In genomic region chr13:60425556-60425955, GRCm38 (mm10) we compare ENCODE assay signal across 23 mouse cellular contexts.
DNase-seq lines count a peak whose midpoint lies in the region; ATAC-seq lines count a peak whose summit lies in the region.
"Had no signal": no experiment of that assay in that cellular context is flagged by ENCODE, and none has a peak within 500 bp of the region (broad histone marks: within the 10 kb centered on the region; RNA-seq: fewer than 3 reads in every experiment).

No protein-coding gene starts in this region.

- no peaks in the 10 kb centered on the region; the same call in 1 of the 2 replicates for H3K27me3 ChIP-seq in forebrain, embryonic 10.5 days (ENCODE audit: poor library complexity, severe bottlenecking)
- no peaks in the 10 kb centered on the region for H3K27me3 ChIP-seq in forebrain, embryonic 11.5 days (ENCODE audit: control insufficient read depth, insufficient read depth, low read length)
- no peaks in the 10 kb centered on the region; the same call in none of the 2 replicates for H3K27me3 ChIP-seq in embryonic facial prominence, embryonic 10.5 days (replicated peaks; ENCODE audit: low read depth, poor library complexity, severe bottlenecking)
- no peaks in the 10 kb centered on the region for H3K27me3 ChIP-seq in embryonic facial prominence, embryonic 15.5 days
- no peaks in the 10 kb centered on the region for H3K27me3 ChIP-seq in limb, embryonic 13.5 days
- H3K27me3 ChIP-seq: heart, embryonic 15.5 days; intestine, embryonic 15.5 days; Patski had no signal

- no peaks in the 10 kb centered on the region for H3K36me3 ChIP-seq in forebrain, embryonic 10.5 days (replicated peaks)
- H3K36me3 ChIP-seq in forebrain, embryonic 11.5 days (ENCODE audit: control insufficient read depth, insufficient read depth, low read length) = no peaks in the 10 kb centered on the region
- no peaks in the 10 kb centered on the region for H3K36me3 ChIP-seq in embryonic facial prominence, embryonic 10.5 days (replicated peaks)
- H3K36me3 ChIP-seq in embryonic facial prominence, embryonic 15.5 days = no peaks in the 10 kb centered on the region
- H3K36me3 ChIP-seq in limb, embryonic 13.5 days = no peaks in the 10 kb centered on the region
- H3K36me3 ChIP-seq: heart, embryonic 15.5 days; hindbrain, embryonic 10.5 days; intestine, embryonic 15.5 days had no signal

- peak overlapping the region; percentile 26; the same call in 1 of the 2 replicates for H3K27ac ChIP-seq in forebrain, embryonic 10.5 days
- H3K27ac ChIP-seq in forebrain, embryonic 11.5 days (ENCODE audit: low read depth, low read length) = no peak overlapping the region
- H3K27ac ChIP-seq in embryonic facial prominence, embryonic 10.5 days (replicated peaks) = peak overlapping the region; percentile 63
- peak overlapping the region; percentile 45 for H3K27ac ChIP-seq in embryonic facial prominence, embryonic 15.5 days (replicated peaks)
- H3K27ac ChIP-seq in limb, embryonic 13.5 days = peak overlapping the region; percentile 73; the same call in 1 of the 2 replicates
- H3K27ac ChIP-seq: heart, embryonic 15.5 days; hindbrain, embryonic 10.5 days; hindbrain, embryonic 14.5 days; intestine, embryonic 15.5 days had no signal

- peaks cover 29% of the 10 kb centered on the region for H3K4me1 ChIP-seq in forebrain, embryonic 10.5 days
- peaks cover 6% of the 10 kb centered on the region for H3K4me1 ChIP-seq in forebrain, embryonic 11.5 days (replicated peaks; ENCODE audit: control insufficient read depth, insufficient read depth, low read length)
- peaks cover 50% of the 10 kb centered on the region for H3K4me1 ChIP-seq in embryonic facial prominence, embryonic 10.5 days
- H3K4me1 ChIP-seq in embryonic facial prominence, embryonic 15.5 days = peaks cover 36% of the 10 kb centered on the region
- H3K4me1 ChIP-seq in limb, embryonic 13.5 days = peaks cover 50% of the 10 kb centered on the region

- no peak overlapping the region for H3K9ac ChIP-seq in forebrain, embryonic 11.5 days (ENCODE audit: low read length)
- H3K9ac ChIP-seq in embryonic facial prominence, embryonic 15.5 days = no peak overlapping the region
- no peak overlapping the region for H3K9ac ChIP-seq in limb, embryonic 13.5 days
- H3K9ac ChIP-seq: heart, embryonic 15.5 days; hindbrain, embryonic 14.5 days; intestine, embryonic 15.5 days had no signal

- no peak for ATAC-seq in forebrain, embryonic 11.5 days (replicated peaks; ENCODE audit: low FRiP score)
- no peak for ATAC-seq in embryonic facial prominence, embryonic 15.5 days (ENCODE audit: insufficient number of reproducible peaks, low FRiP score, low TSS enrichment, low read depth)
- no peak for ATAC-seq in limb, embryonic 13.5 days (ENCODE audit: low FRiP score, low read depth)
- ATAC-seq: CD4-positive, CD25-positive, alpha-beta regulatory T cell, adult 4 months; forebrain, embryonic 14.5 days; intestine, embryonic 15.5 days; Patski had no signal

- H3K9me3 ChIP-seq in forebrain, embryonic 10.5 days = no peaks in the 10 kb centered on the region
- H3K9me3 ChIP-seq in forebrain, embryonic 11.5 days (ENCODE audit: control insufficient read depth, low read length) = no peaks in the 10 kb centered on the region
- no peaks in the 10 kb centered on the region for H3K9me3 ChIP-seq in embryonic facial prominence, embryonic 10.5 days
- H3K9me3 ChIP-seq in embryonic facial prominence, embryonic 15.5 days (replicated peaks) = no peaks in the 10 kb centered on the region
- H3K9me3 ChIP-seq in limb, embryonic 13.5 days = no peaks in the 10 kb centered on the region
- H3K9me3 ChIP-seq: heart, embryonic 15.5 days; hindbrain, embryonic 10.5 days; intestine, embryonic 15.5 days had no signal

- H3K4me3 ChIP-seq in forebrain, embryonic 10.5 days = no peak overlapping the region
- H3K4me3 ChIP-seq in forebrain, embryonic 11.5 days (ENCODE audit: low read depth, low read length) = no peak overlapping the region
- no peak overlapping the region for H3K4me3 ChIP-seq in embryonic facial prominence, embryonic 10.5 days
- H3K4me3 ChIP-seq in embryonic facial prominence, embryonic 15.5 days (replicated peaks) = no peak overlapping the region
- H3K4me3 ChIP-seq in limb, embryonic 13.5 days = no peak overlapping the region
- H3K4me3 ChIP-seq: heart, embryonic 15.5 days; hindbrain, embryonic 10.5 days; intestine, embryonic 15.5 days had no signal

- 90% methylated on average over 6 of the region's 6 CpGs for WGBS in forebrain, embryonic 10.5 days
- WGBS in forebrain, embryonic 11.5 days = 90% methylated on average over 6 of the region's 6 CpGs
- WGBS in embryonic facial prominence, embryonic 10.5 days = 79% methylated on average over 6 of the region's 6 CpGs
- 59% methylated on average over 6 of the region's 6 CpGs for WGBS in embryonic facial prominence, embryonic 15.5 days
- 66% methylated on average over 6 of the region's 6 CpGs for WGBS in limb, embryonic 13.5 days

- no peak for DNase-seq in forebrain, embryonic 10.5 days (ENCODE audit: extremely low spot score, low spot score)
- DNase-seq in forebrain, embryonic 11.5 days (ENCODE audit: low spot score) = no peak
- DNase-seq in embryonic facial prominence, embryonic 10.5 days (ENCODE audit: low spot score) = no peak
- no peak for DNase-seq in lung, postnatal 25 days (ENCODE audit: low spot score)
- no peak for DNase-seq in gastrocnemius, adult 18-20 months (ENCODE audit: low spot score)
- no peak for DNase-seq in gastrocnemius, postnatal 25 days
- DNase-seq: adrenal gland, postnatal 10 days; B cell, adult 2 months; cerebellum, adult 11 months; cerebellum, adult 8-10 months; cerebellum, postnatal 14 days; heart, adult 18-20 months; heart, postnatal 14 days had no signal

- H3K4me2 ChIP-seq in forebrain, embryonic 11.5 days (ENCODE audit: low read depth, low read length, severe bottlenecking) = no peak overlapping the region
- no peak overlapping the region for H3K4me2 ChIP-seq in embryonic facial prominence, embryonic 15.5 days (replicated peaks)
- no peak overlapping the region for H3K4me2 ChIP-seq in limb, embryonic 13.5 days (replicated peaks)
- H3K4me2 ChIP-seq: heart, embryonic 11.5 days; heart, embryonic 15.5 days; hindbrain, embryonic 14.5 days; intestine, embryonic 15.5 days had no signal
